Mouse (Mus musculus) liver, embryonic 12.5 days (tissue): ENCODE measurements around the gene Olfr17. TPM values are rescaled to one million over a fixed set of nuclear protein-coding genes. Genes with fewer than 3 reads are reported as not detected.
"Not testable (repeated sequence)": the region's sequence is repeated elsewhere in the genome, so short reads cannot be mapped to it uniquely, and the experiment has no call there.

ENCODE experiments used
- ATAC-seq: fragments of 200-750 bp; cut with Nextera tagmentation; 2 replicates; pipeline ENCODE4 v1.8.0; 2017; ENCODE audit warnings: moderate number of reproducible peaks, mild to moderate bottlenecking, moderate library complexity
- H3K27ac ChIP-seq: fragments of 300-500 bp; sonication (generic); 2 replicates; pipeline ENCODE4 v1.5.1; 2016; ENCODE audit warnings: mild to moderate bottlenecking
- H3K27me3 ChIP-seq: fragments of 300-500 bp; sonication (generic); replicated peaks from 2 replicates; pipeline ENCODE4 v1.6.1; 2016; ENCODE audit warnings: mild to moderate bottlenecking, moderate library complexity
- H3K36me3 ChIP-seq: fragments of 300-500 bp; sonication (generic); 2 replicates; pipeline ENCODE4 v1.6.1; 2016; ENCODE audit warnings: mild to moderate bottlenecking, moderate library complexity
- H3K4me1 ChIP-seq: fragments of 300-500 bp; sonication (generic); 2 replicates; pipeline ENCODE4 v1.6.1; 2016
- H3K4me2 ChIP-seq: fragments of 300-500 bp; sonication (generic); 2 replicates; pipeline ENCODE4 v1.6.1; 2016; ENCODE audit warnings: mild to moderate bottlenecking, moderate library complexity
- H3K4me3 ChIP-seq: fragments of 300-500 bp; sonication (generic); 2 replicates; pipeline ENCODE4 v1.5.1; 2016; ENCODE audit warnings: mild to moderate bottlenecking, moderate library complexity
- H3K9ac ChIP-seq: fragments of 300-500 bp; sonication (generic); 2 replicates; pipeline ENCODE4 v1.6.1; 2016; ENCODE audit warnings: mild to moderate bottlenecking, moderate library complexity
- H3K9me3 ChIP-seq: fragments of 300-500 bp; sonication (generic); replicated peaks from 2 replicates; pipeline ENCODE4 v1.6.1; 2016; ENCODE audit warnings: mild to moderate bottlenecking, moderate library complexity
- WGBS: fragments of 180-500 bp; shearing (Covaris S2); methylation state at CpG from one replicate; pipeline ENCODE4 v1.1.7; 2016; ENCODE audit not compliant: insufficient replicate concordance; 5-methylcytosine and 5-hydroxymethylcytosine counted together
- polyA plus RNA-seq: library from polyadenylated mRNA; unstranded; fragments of >200 nt; fragmentation: Nextera tagmentation; extraction: Ambion mirVana; gene quantifications from 2 replicates; pipeline ENCODE4 v1.2.1, GENCODE M21; 2016

Olfr17 gene
- polyA plus RNA-seq: not detected in 2 replicates

GRCm38 (mm10) chr7:107092920-107093319 lies at the start of gene Olfr17:
TSS of gene Olfr17 (plus strand) at chr7:107093220.
- H3K36me3 ChIP-seq: no peaks in the 10 kb centered on the region
- no peaks in the 10 kb centered on the region for H3K4me1 ChIP-seq
- H3K27me3 ChIP-seq: no peaks in the 10 kb centered on the region
- WGBS: 21% methylated on average over 1 of the region's 1 CpGs
- no peak within 1 kb of the TSS for H3K9ac ChIP-seq
- H3K4me3 ChIP-seq: no peak within 1 kb of the TSS
- H3K4me2 ChIP-seq: no peak within 1 kb of the TSS
- no peak within 1 kb of the TSS for H3K27ac ChIP-seq
- peaks cover 4% of the 10 kb centered on the region; the same call in 1 of the 2 replicates for H3K9me3 ChIP-seq
- no peak for ATAC-seq

- Histone ChIP-seq H3K27ac (no peak overlapping the region), H3K36me3 (no peaks in the 10 kb centered on the region), H3K9ac (no peak overlapping the region), H3K4me1 (no peaks in the 10 kb centered on the region), H3K27me3 (no peaks in the 10 kb centered on the region), H3K4me3 (no peak overlapping the region), H3K9me3 (no peaks in the 10 kb centered on the region), H3K4me2 (no peak overlapping the region)
- no peak for ATAC-seq
- 46% methylated on average over 1 of the region's 1 CpGs for WGBS
Observed at GRCm38 (mm10) chr7:107044407-107044806, 48.6 kb upstream of the Olfr17 start.

GRCm38 (mm10) chr7:107045833-107046232 lies 47.2 kb upstream of the Olfr17 start:
- H3K27me3 ChIP-seq: no peaks in the 10 kb centered on the region
- no peak overlapping the region for H3K9ac ChIP-seq
- no peak overlapping the region for H3K27ac ChIP-seq
- H3K9me3 ChIP-seq: no peaks in the 10 kb centered on the region
- no peaks in the 10 kb centered on the region for H3K4me1 ChIP-seq
- H3K36me3 ChIP-seq: no peaks in the 10 kb centered on the region
- no peak overlapping the region for H3K4me2 ChIP-seq
- under 1% methylated on average over 5 of the region's 5 CpGs for WGBS
- no peak overlapping the region for H3K4me3 ChIP-seq
- ATAC-seq: no peak

GRCm38 (mm10) chr7:107047578-107047977 lies 45.4 kb upstream of the Olfr17 start:
- H3K9me3 ChIP-seq: no peaks in the 10 kb centered on the region
- 36% methylated on average over 3 of the region's 3 CpGs for WGBS

GRCm38 (mm10) chr7:107070681-107071080 lies 22.3 kb upstream of the Olfr17 start, which contains the start of gene Olfr714:
TSS of gene Olfr714 (plus strand) at chr7:107070981.
- no peaks in the 10 kb centered on the region for H3K4me1 ChIP-seq
- WGBS: 79% methylated on average over 2 of the region's 2 CpGs
- no peaks in the 10 kb centered on the region for H3K36me3 ChIP-seq
- no peak within 1 kb of the TSS for H3K27ac ChIP-seq
- no peaks in the 10 kb centered on the region for H3K27me3 ChIP-seq
- H3K4me3 ChIP-seq: no peak within 1 kb of the TSS
- ATAC-seq: no peak
- H3K9me3 ChIP-seq: no peaks in the 10 kb centered on the region; the same call in 1 of the 2 replicates
- H3K4me2 ChIP-seq: no peak within 1 kb of the TSS
- H3K9ac ChIP-seq: no peak within 1 kb of the TSS

More at GRCm38 (mm10) chr7:107047578-107047977, 45.4 kb upstream of the Olfr17 start:
- Histone ChIP-seq H3K4me2 (no peak overlapping the region), H3K4me3 (no peak overlapping the region), H3K27me3 (no peaks in the 10 kb centered on the region), H3K9ac (no peak overlapping the region), H3K36me3 (no peaks in the 10 kb centered on the region), H3K27ac (no peak overlapping the region), H3K4me1 (no peaks in the 10 kb centered on the region)
- ATAC-seq: no peak

GRCm38 (mm10) chr7:107110269-107110668 lies 17.2 kb downstream of the Olfr17 start, which contains the start of gene Olfr715b:
TSS of gene Olfr715b (minus strand) at chr7:107110369.
- ATAC-seq, H3K27ac ChIP-seq, H3K4me2 ChIP-seq, H3K4me3 ChIP-seq, H3K36me3 ChIP-seq, H3K4me1 ChIP-seq, H3K9ac ChIP-seq, H3K27me3 ChIP-seq, H3K9me3 ChIP-seq: not testable (repeated sequence)
- 68% methylated on average over 2 of the region's 2 CpGs for WGBS

- H3K27me3 ChIP-seq, H3K4me3 ChIP-seq, H3K9me3 ChIP-seq, H3K9ac ChIP-seq, H3K27ac ChIP-seq, ATAC-seq, H3K4me1 ChIP-seq, H3K4me2 ChIP-seq, H3K36me3 ChIP-seq: not testable (repeated sequence)
- WGBS: 72% methylated on average over 3 of the region's 3 CpGs
Observed at GRCm38 (mm10) chr7:107130983-107131382, 38.0 kb downstream of the Olfr17 start, which contains the start of gene Olfr715. TSS of gene Olfr715 (minus strand) at chr7:107131083.

- H3K9me3 ChIP-seq, H3K4me1 ChIP-seq, ATAC-seq, H3K27me3 ChIP-seq, H3K4me3 ChIP-seq, H3K27ac ChIP-seq, H3K4me2 ChIP-seq, H3K36me3 ChIP-seq, H3K9ac ChIP-seq: not testable (repeated sequence)
- WGBS: 50% methylated on average over 2 of the region's 2 CpGs
Observed at GRCm38 (mm10) chr7:107138027-107138426, 45.0 kb downstream of the Olfr17 start, which contains the start of gene Olfr716. TSS of gene Olfr716 (plus strand) at chr7:107138327.

Other genes with a start within 250 kb of the Olfr17 start
- gene Olfr703, start 249.9 kb upstream of the Olfr17 start, polyA plus RNA-seq: not detected in 2 replicates
- gene Olfr704, start 230.0 kb upstream of the Olfr17 start, polyA plus RNA-seq: not detected in 2 replicates
- not detected in 2 replicates for gene Olfr705, start 216.3 kb upstream of the Olfr17 start, polyA plus RNA-seq
- not detected in 2 replicates for gene Olfr706, start 205.1 kb upstream of the Olfr17 start, polyA plus RNA-seq
- gene Olfr707, start 192.0 kb upstream of the Olfr17 start, polyA plus RNA-seq: not detected in 2 replicates
- gene Olfr1532-ps1, start 185.2 kb upstream of the Olfr17 start, polyA plus RNA-seq: not detected in 2 replicates
- not detected in 2 replicates for gene Olfr709-ps1, start 161.0 kb upstream of the Olfr17 start, polyA plus RNA-seq
- not detected in 2 replicates for gene Olfr710, start 144.9 kb upstream of the Olfr17 start, polyA plus RNA-seq
- not detected in 2 replicates for gene Olfr6, start 129.3 kb upstream of the Olfr17 start, polyA plus RNA-seq
- not detected in 2 replicates for gene Olfr711, start 117.8 kb upstream of the Olfr17 start, polyA plus RNA-seq
- not detected in 2 replicates for gene Olfr2, start 87.1 kb upstream of the Olfr17 start, polyA plus RNA-seq
- gene Olfr713, start 62.0 kb upstream of the Olfr17 start, polyA plus RNA-seq: not detected in 2 replicates
- not detected in 2 replicates for gene Olfr714, start 22.2 kb upstream of the Olfr17 start, polyA plus RNA-seq
- not detected in 2 replicates for gene Olfr715b, start 17.1 kb downstream of the Olfr17 start, polyA plus RNA-seq
- not detected in 2 replicates for gene Olfr715, start 37.9 kb downstream of the Olfr17 start, polyA plus RNA-seq
- not detected in 2 replicates for gene Olfr716, start 45.1 kb downstream of the Olfr17 start, polyA plus RNA-seq
- not detected in 2 replicates for gene Nlrp14, start 73.8 kb downstream of the Olfr17 start, polyA plus RNA-seq
- gene Rbmxl2, start 116.2 kb downstream of the Olfr17 start, polyA plus RNA-seq: not detected in 2 replicates